10 mouse cellular contexts compared by ENCODE assay signal in genomic region chr10:95604979-95605613, GRCm38 (mm10). TPM values are rescaled to one million over a fixed set of nuclear protein-coding genes. Genes with fewer than 3 reads are reported as not detected.
DNase-seq lines count a peak whose midpoint lies in the region; ATAC-seq and TF ChIP-seq lines count a peak whose summit lies in the region.
"Had no signal": no experiment of that assay in that cellular context is flagged by ENCODE, and none has a peak within 500 bp of the region (broad histone marks: within the 10 kb centered on the region; RNA-seq: fewer than 3 reads in every experiment).

No protein-coding gene starts in this region.

- H3K4me1 ChIP-seq in heart, embryonic 13.5 days, result peaks cover 7% of the 10 kb centered on the region
- no peaks in the 10 kb centered on the region for H3K4me1 ChIP-seq in intestine, embryonic 15.5 days (replicated peaks)
- no peaks in the 10 kb centered on the region for H3K4me1 ChIP-seq in hindbrain, postnatal 0 days (ENCODE audit: insufficient read depth, low read length)

- no peaks in the 10 kb centered on the region for H3K27me3 ChIP-seq in heart, embryonic 13.5 days (replicated peaks)
- H3K27me3 ChIP-seq in intestine, embryonic 15.5 days (replicated peaks), result no peaks in the 10 kb centered on the region
- no peaks in the 10 kb centered on the region for H3K27me3 ChIP-seq in hindbrain, postnatal 0 days (ENCODE audit: insufficient read depth, low read length)
- H3K27me3 ChIP-seq: embryonic facial prominence, embryonic 13.5 days had no signal

- H3K4me3 ChIP-seq in heart, embryonic 13.5 days, result no peak overlapping the region
- no peak overlapping the region for H3K4me3 ChIP-seq in intestine, embryonic 15.5 days (replicated peaks)
- no peak overlapping the region for H3K4me3 ChIP-seq in hindbrain, postnatal 0 days (ENCODE audit: low read length)
- H3K4me3 ChIP-seq: embryonic facial prominence, embryonic 13.5 days had no signal

- no peaks in the 10 kb centered on the region for H3K36me3 ChIP-seq in heart, embryonic 13.5 days
- no peaks in the 10 kb centered on the region for H3K36me3 ChIP-seq in intestine, embryonic 15.5 days
- no peaks in the 10 kb centered on the region for H3K36me3 ChIP-seq in hindbrain, postnatal 0 days (ENCODE audit: insufficient read depth, low read length)
- H3K36me3 ChIP-seq: embryonic facial prominence, embryonic 13.5 days; G1E had no signal

- no peaks in the 10 kb centered on the region for H3K9me3 ChIP-seq in heart, embryonic 13.5 days
- no peaks in the 10 kb centered on the region for H3K9me3 ChIP-seq in intestine, embryonic 15.5 days
- no peaks in the 10 kb centered on the region for H3K9me3 ChIP-seq in hindbrain, postnatal 0 days (ENCODE audit: low read length)
- H3K9me3 ChIP-seq: embryonic facial prominence, embryonic 13.5 days; G1E had no signal

- DNase-seq in heart, postnatal 14 days, result no peak
- DNase-seq in right cerebral cortex, adult 2 months (ENCODE audit: low spot score in 2 of 2), result peak; percentile 20 to 37
- no peak for DNase-seq in right cerebral cortex, postnatal 36 days (ENCODE audit: low spot score in 2 of 2)
- peak; percentile 48 for DNase-seq in ovary, postnatal 36 days (ENCODE audit: low spot score)
- no peak for DNase-seq in hindbrain, postnatal 0 days (ENCODE audit: low spot score)

- TF ChIP-seq CTCF in hindbrain, postnatal 0 days (IDR thresholded peaks at IDR 0.05; ENCODE audit: low read depth), result no peak

- intact Hi-C loops in heart, postnatal 14 days (cut with DNase I), result no loop called here

- no peak overlapping the region for H3K9ac ChIP-seq in heart, embryonic 13.5 days
- H3K9ac ChIP-seq in intestine, embryonic 15.5 days, result no peak overlapping the region
- no peak overlapping the region for H3K9ac ChIP-seq in hindbrain, postnatal 0 days (replicated peaks; ENCODE audit: low read length)
- H3K9ac ChIP-seq: embryonic facial prominence, embryonic 13.5 days had no signal

- no peak overlapping the region for H3K27ac ChIP-seq in heart, embryonic 13.5 days (replicated peaks)
- H3K27ac ChIP-seq in intestine, embryonic 15.5 days, result no peak overlapping the region
- H3K27ac ChIP-seq in hindbrain, postnatal 0 days, result no peak overlapping the region
- H3K27ac ChIP-seq: embryonic facial prominence, embryonic 13.5 days had no signal

- WGBS in heart, embryonic 13.5 days, result 59% methylated on average over 22 of the region's 22 CpGs
- WGBS in intestine, embryonic 15.5 days, result 47% methylated on average over 22 of the region's 22 CpGs
- WGBS in hindbrain, postnatal 0 days, result 68% methylated on average over 22 of the region's 22 CpGs

- ATAC-seq in heart, embryonic 13.5 days (ENCODE audit: extremely low read depth, insufficient number of reproducible peaks, low FRiP score, low TSS enrichment), result no peak
- no peak for ATAC-seq in intestine, embryonic 15.5 days
- no peak for ATAC-seq in hindbrain, postnatal 0 days
- no peak for ATAC-seq in monocyte, adult 5-6 weeks (replicated peaks; ENCODE audit: insufficient number of reproducible peaks, low FRiP score, low TSS enrichment, poor library complexity, severe bottlenecking)

- H3K4me2 ChIP-seq in heart, embryonic 13.5 days, result peak overlapping the region; percentile 41
- peak overlapping the region; percentile 34 for H3K4me2 ChIP-seq in intestine, embryonic 15.5 days (replicated peaks)
- H3K4me2 ChIP-seq in hindbrain, postnatal 0 days (ENCODE audit: low read depth, low read length), result no peak overlapping the region
- H3K4me2 ChIP-seq: embryonic facial prominence, embryonic 13.5 days had no signal

RNA-seq across cellular contexts. Expression of gene Nudt4, which starts 41.1 kb away (rescaled TPM):
- 85.2 and 107 TPM in 2 replicates for polyA plus RNA-seq in heart, embryonic 13.5 days (2015; fragmentation: Nextera tagmentation; extraction: Ambion mirVana)
- 100 to 1,000 TPM; 270 to 280 TPM for total RNA-seq in heart, postnatal 14 days (2021)
- 59.6 and 62.7 TPM in 2 replicates for polyA plus RNA-seq in intestine, embryonic 15.5 days (2015; fragmentation: Nextera tagmentation; extraction: Ambion mirVana)
- total RNA-seq in hindbrain, postnatal 0 days (2014; rRNA removed), result 52.3 and 55.5 TPM in 2 replicates
- 64.3 and 64.7 TPM in 2 replicates for polyA plus RNA-seq in hindbrain, postnatal 0 days (2015; fragmentation: Nextera tagmentation; extraction: Ambion mirVana)
- 60.2 to 71.0 TPM (median 66.3 TPM) in 3 replicates for total RNA-seq in monocyte, adult 5-6 weeks (2017)

Comparison
In these comparisons a context has a peak if more than half of its experiments do, and no peak if none do; other contexts are left out.
1. DNase-seq: peak in right cerebral cortex, adult 2 months (2 of 2) and ovary, postnatal 36 days (single experiment); none in heart, postnatal 14 days (0 of 2), right cerebral cortex, postnatal 36 days (0 of 2) and hindbrain, postnatal 0 days (single experiment).